Mouse (Mus musculus): ENCODE results near the gene Cep128.

Gene Cep128

GRCm38 (mm10) chr12:91176808-91177526 lies 207.2 kb downstream of the Cep128 start:
- DNase-seq (ENCODE audit: low read depth) = no peak

- DNase-seq (ENCODE audit: low read depth) = no peak
These were observed 212.6 kb downstream of the Cep128 start for GRCm38 (mm10) chr12:91171613-91172012.

- DNase-seq (ENCODE audit: low read depth) = peak; percentile 33
These were observed 223.0 kb downstream of the Cep128 start for GRCm38 (mm10) chr12:91161015-91161730.

- no peak for DNase-seq (ENCODE audit: low read depth)
These were observed 225.7 kb downstream of the Cep128 start for GRCm38 (mm10) chr12:91158481-91158880.

GRCm38 (mm10) chr12:91154052-91154451 lies 230.2 kb downstream of the Cep128 start:
- no peak for DNase-seq (ENCODE audit: low read depth)

- no peak for DNase-seq (ENCODE audit: low read depth)
These were observed 235.1 kb downstream of the Cep128 start for GRCm38 (mm10) chr12:91149152-91149551.

- DNase-seq (ENCODE audit: low read depth) = no peak
These were observed 249.3 kb downstream of the Cep128 start for GRCm38 (mm10) chr12:91134740-91135517.

GRCm38 (mm10) chr12:91115054-91115453 lies 269.2 kb downstream of the Cep128 start:
- DNase-seq (ENCODE audit: low read depth) = no peak

- DNase-seq (ENCODE audit: low read depth) = no peak
These were observed 280.9 kb downstream of the Cep128 start for GRCm38 (mm10) chr12:91103316-91103715.

GRCm38 (mm10) chr12:91097869-91098268 lies 286.3 kb downstream of the Cep128 start:
- DNase-seq (ENCODE audit: low read depth) = no peak

GRCm38 (mm10) chr12:91096197-91096596 lies 288.0 kb downstream of the Cep128 start:
- DNase-seq (ENCODE audit: low read depth) = no peak

GRCm38 (mm10) chr12:91088271-91088670 lies 295.9 kb downstream of the Cep128 start:
- peak; percentile 34 for DNase-seq (ENCODE audit: low read depth)

- DNase-seq (ENCODE audit: low read depth) = no peak
These were observed 298.2 kb downstream of the Cep128 start for GRCm38 (mm10) chr12:91085967-91086366.

GRCm38 (mm10) chr12:91075600-91075999 lies 308.6 kb downstream of the Cep128 start:
- no peak for DNase-seq (ENCODE audit: low read depth)

GRCm38 (mm10) chr12:91070551-91071045 lies 313.6 kb downstream of the Cep128 start:
- no peak for DNase-seq (ENCODE audit: low read depth)

- DNase-seq (ENCODE audit: low read depth) = no peak
These were observed 317.1 kb downstream of the Cep128 start for GRCm38 (mm10) chr12:91067083-91067441.

- no peak for DNase-seq (ENCODE audit: low read depth)
These were observed 317.7 kb downstream of the Cep128 start for GRCm38 (mm10) chr12:91066286-91067082.

- DNase-seq (ENCODE audit: low read depth) = no peak
These were observed 318.8 kb downstream of the Cep128 start for GRCm38 (mm10) chr12:91065423-91065822.

- DNase-seq (ENCODE audit: low read depth) = no peak
These were observed 319.7 kb downstream of the Cep128 start for GRCm38 (mm10) chr12:91064368-91064999.

GRCm38 (mm10) chr12:91063337-91064015 lies 320.7 kb downstream of the Cep128 start:
- no peak for DNase-seq (ENCODE audit: low read depth)

GRCm38 (mm10) chr12:91062681-91063080 lies 321.5 kb downstream of the Cep128 start:
- DNase-seq (ENCODE audit: low read depth) = no peak

All from 416B (cell line).